Comparison of ENCODE assay signal across 9 mouse cellular contexts in genomic region chr10:20966090-20966489, GRCm38 (mm10). TPM values are rescaled to one million over a fixed set of nuclear protein-coding genes. Genes with fewer than 3 reads are reported as not detected.
DNase-seq lines count a peak whose midpoint lies in the region; ATAC-seq lines count a peak whose summit lies in the region.
"Had no signal": no experiment of that assay in that cellular context is flagged by ENCODE, and none has a peak within 500 bp of the region (broad histone marks: within the 10 kb centered on the region; RNA-seq: fewer than 3 reads in every experiment).

No protein-coding gene starts in this region.

- peak; percentile 62 for DNase-seq in MN1 (ENCODE audit: low spot score)
- peak; percentile 40 for DNase-seq in cerebellum, adult 11 months
- peak; percentile 82 for DNase-seq in forebrain, embryonic 14.5 days (ENCODE audit: low spot score)
- peak; percentile 79 for DNase-seq in hindbrain, embryonic 11.5 days (ENCODE audit: low spot score)
- DNase-seq in layer of hippocampus, adult 9-11 months: peak; percentile 69
- DNase-seq in lung, postnatal 25 days (ENCODE audit: low spot score): peak; percentile 76
- peak; percentile 75 for DNase-seq in retina, postnatal 7 days (ENCODE audit: low read depth, low spot score)
- DNase-seq in urinary bladder, postnatal 14 days (ENCODE audit: low spot score): peak; percentile 76

- H3K4me2 ChIP-seq in forebrain, embryonic 14.5 days (ENCODE audit: low read length): no peak overlapping the region
- no peak overlapping the region for H3K4me2 ChIP-seq in hindbrain, embryonic 11.5 days (replicated peaks; ENCODE audit: low read depth, low read length)
- H3K4me2 ChIP-seq: limb, embryonic 12.5 days had no signal

- peak; percentile 84 for ATAC-seq in forebrain, embryonic 14.5 days
- ATAC-seq in hindbrain, embryonic 11.5 days (ENCODE audit: low FRiP score): peak; percentile 61; the same call in 1 of the 2 replicates

- WGBS in forebrain, embryonic 14.5 days: 42% methylated on average over 12 of the region's 12 CpGs
- 43% methylated on average over 12 of the region's 12 CpGs for WGBS in hindbrain, embryonic 11.5 days

- H3K9ac ChIP-seq in forebrain, embryonic 14.5 days (ENCODE audit: low read length): no peak overlapping the region
- H3K9ac ChIP-seq in hindbrain, embryonic 11.5 days (ENCODE audit: low read depth, low read length): no peak overlapping the region
- H3K9ac ChIP-seq: limb, embryonic 12.5 days had no signal

- H3K27me3 ChIP-seq in forebrain, embryonic 14.5 days (replicated peaks; ENCODE audit: control insufficient read depth, insufficient read depth, low read length): no peaks in the 10 kb centered on the region
- no peaks in the 10 kb centered on the region for H3K27me3 ChIP-seq in hindbrain, embryonic 11.5 days (ENCODE audit: control insufficient read depth, insufficient read depth, low read length)
- H3K27me3 ChIP-seq: limb, embryonic 12.5 days had no signal

- H3K36me3 ChIP-seq in forebrain, embryonic 14.5 days (ENCODE audit: control insufficient read depth, insufficient read depth, low read length): peaks cover 63% of the 10 kb centered on the region
- H3K36me3 ChIP-seq in hindbrain, embryonic 11.5 days (ENCODE audit: control insufficient read depth, insufficient read depth, low read length): peaks cover 6% of the 10 kb centered on the region; the same call in 1 of the 2 replicates

- no peaks in the 10 kb centered on the region for H3K9me3 ChIP-seq in forebrain, embryonic 14.5 days (replicated peaks; ENCODE audit: control insufficient read depth, low read length)
- no peaks in the 10 kb centered on the region for H3K9me3 ChIP-seq in hindbrain, embryonic 11.5 days (ENCODE audit: control insufficient read depth, low read length)
- H3K9me3 ChIP-seq: limb, embryonic 12.5 days had no signal

- no peak overlapping the region for H3K27ac ChIP-seq in forebrain, embryonic 14.5 days (ENCODE audit: low read depth, low read length)
- no peak overlapping the region for H3K27ac ChIP-seq in hindbrain, embryonic 11.5 days (ENCODE audit: low read depth, low read length)
- H3K27ac ChIP-seq: limb, embryonic 12.5 days had no signal

- H3K4me3 ChIP-seq in forebrain, embryonic 14.5 days (ENCODE audit: low read depth, low read length): no peak overlapping the region
- no peak overlapping the region for H3K4me3 ChIP-seq in hindbrain, embryonic 11.5 days (ENCODE audit: low read depth, low read length)
- H3K4me3 ChIP-seq: limb, embryonic 12.5 days had no signal

- no peaks in the 10 kb centered on the region for H3K4me1 ChIP-seq in forebrain, embryonic 14.5 days (ENCODE audit: control insufficient read depth, insufficient read depth, low read length)
- H3K4me1 ChIP-seq in hindbrain, embryonic 11.5 days (replicated peaks; ENCODE audit: control insufficient read depth, insufficient read depth, low read length): no peaks in the 10 kb centered on the region
- H3K4me1 ChIP-seq: limb, embryonic 12.5 days had no signal

RNA-seq across cellular contexts. Expression of gene Ahi1, which starts 13.7 kb away (rescaled TPM):
- polyA plus RNA-seq in forebrain, embryonic 14.5 days (2014; fragmentation: Nextera tagmentation; extraction: Ambion mirVana): 56.9 and 67.0 TPM in 2 replicates
- 23.1 and 23.2 TPM in 2 replicates for polyA plus RNA-seq in hindbrain, embryonic 11.5 days (2014; fragmentation: Nextera tagmentation; extraction: Ambion mirVana)
